Mouse (Mus musculus) MEL (cell line): ENCODE data around the gene Tpx2. TPM values are rescaled to one million over a fixed set of nuclear protein-coding genes. Genes with fewer than 3 reads are reported as not detected.

Experiments
- DNase-seq: peaks from one replicate; pipeline ENCODE4 v3.0.0; 2011; ENCODE audit warnings: low read depth, low spot score
- H3K27ac ChIP-seq: 2 replicates; pipeline ENCODE4 v1.5.1; 2012; ENCODE audit warnings: low read depth, mild to moderate bottlenecking, control low read depth, low read length, moderate library complexity; ENCODE audit not compliant: control insufficient read depth
- H3K27me3 ChIP-seq, 2 experiments: fragments of 150-350 bp in 1 of 2; sonication (generic) in 1 of 2; 2 replicates each; pipeline ENCODE4 v1.6.1; 2012; ENCODE audit warnings: low read length in 2 of 2, mild to moderate bottlenecking in 2 of 2, improper control_type of control experiment in 1 of 2, moderate library complexity in 1 of 2; ENCODE audit not compliant: insufficient read depth in 2 of 2, control insufficient read depth in 1 of 2
- H3K36me3 ChIP-seq, 2 experiments: 2 replicates each; pipeline ENCODE4 v1.6.1; 2012 to 2014; ENCODE audit warnings: low read length in 2 of 2, improper control_type of control experiment in 1 of 2, inconsistent platforms in 1 of 2, mild to moderate bottlenecking in 1 of 2; ENCODE audit not compliant: insufficient read depth in 2 of 2, control insufficient read depth in 1 of 2
- H3K4me1 ChIP-seq, 2 experiments: fragments of 150-350 bp in 1 of 2; sonication (generic) in 1 of 2; 2 replicates each; pipeline ENCODE4 v1.6.1; 2012; ENCODE audit warnings: low read length in 2 of 2, improper control_type of control experiment in 1 of 2, mild to moderate bottlenecking in 1 of 2; ENCODE audit not compliant: insufficient read depth in 2 of 2, control insufficient read depth in 1 of 2
- H3K4me3 ChIP-seq, 2 experiments: fragments of 150-350 bp in 1 of 2; sonication (generic) in 1 of 2; 2 replicates each; pipeline ENCODE4 v1.5.1; 2012; ENCODE audit warnings: low read depth in 2 of 2, low read length in 2 of 2, mild to moderate bottlenecking in 2 of 2, moderate library complexity in 2 of 2, control low read depth in 1 of 2, improper control_type of control experiment in 1 of 2; ENCODE audit not compliant: control insufficient read depth in 1 of 2, insufficient read depth in 1 of 2
- H3K79me2 ChIP-seq: 2 replicates; pipeline ENCODE4 v1.6.1; 2012; ENCODE audit warnings: mild to moderate bottlenecking, low read length, moderate library complexity; ENCODE audit not compliant: control insufficient read depth, poor library complexity, insufficient read depth
- H3K9ac ChIP-seq: 2 replicates; pipeline ENCODE4 v1.6.1; 2012; ENCODE audit warnings: low read depth, mild to moderate bottlenecking, control low read depth, low read length, moderate library complexity; ENCODE audit not compliant: control insufficient read depth, poor library complexity, severe bottlenecking
- H3K9me3 ChIP-seq: fragments of 150-350 bp; sonication (generic); replicated peaks from 2 replicates; pipeline ENCODE4 v1.6.1; 2012; ENCODE audit warnings: mild to moderate bottlenecking, low read length, improper control_type of control experiment, moderate library complexity; ENCODE audit not compliant: insufficient read depth
- BHLHE40 ChIP-seq: IDR thresholded peaks from 2 replicates; pipeline ENCODE4 v1.6.1; 2012; ENCODE audit warnings: low read depth, mild to moderate bottlenecking, inconsistent platforms, low read length, improper control_type of control experiment, borderline replicate concordance
- CHD1 ChIP-seq: IDR thresholded peaks from 2 replicates; pipeline ENCODE4 v1.6.1; 2012; ENCODE audit warnings: low read depth, mild to moderate bottlenecking, inconsistent platforms, low read length, improper control_type of control experiment
- CHD2 ChIP-seq: IDR thresholded peaks from 2 replicates; pipeline ENCODE4 v1.6.1; 2011; ENCODE audit warnings: low read length, improper control_type of control experiment
- ELF1 ChIP-seq: IDR thresholded peaks from 2 replicates; pipeline ENCODE4 v1.6.1; 2014; ENCODE audit warnings: low read depth, mild to moderate bottlenecking, inconsistent platforms, low read length, improper control_type of control experiment, moderate library complexity
- ETS1 ChIP-seq: IDR thresholded peaks from 2 replicates; pipeline ENCODE4 v1.6.1; 2012; ENCODE audit warnings: low read depth, mild to moderate bottlenecking, inconsistent platforms, low read length, improper control_type of control experiment, moderate library complexity
- HCFC1 ChIP-seq: IDR thresholded peaks from 2 replicates; pipeline ENCODE4 v1.6.1; 2012; ENCODE audit warnings: low read depth, mild to moderate bottlenecking, inconsistent platforms, low read length, improper control_type of control experiment, moderate library complexity
- MAZ ChIP-seq: IDR thresholded peaks from 2 replicates; pipeline ENCODE4 v1.6.1; 2012; ENCODE audit warnings: low read depth, mild to moderate bottlenecking, inconsistent platforms, low read length, improper control_type of control experiment
- MEF2A ChIP-seq: IDR thresholded peaks from 2 replicates; pipeline ENCODE4 v1.6.1; 2014; ENCODE audit warnings: low read depth, mild to moderate bottlenecking, inconsistent platforms, low read length, improper control_type of control experiment; ENCODE audit not compliant: poor library complexity, insufficient replicate concordance, severe bottlenecking; ENCODE audit errors: extremely low read depth
- MXI1 ChIP-seq: IDR thresholded peaks from 2 replicates; pipeline ENCODE4 v1.6.1; 2011; ENCODE audit warnings: mild to moderate bottlenecking, low read depth, low read length, improper control_type of control experiment
- SIN3A ChIP-seq: IDR thresholded peaks from 2 replicates; pipeline ENCODE4 v1.6.1; 2012; ENCODE audit warnings: low read length, improper control_type of control experiment, inconsistent platforms
- TAL1 ChIP-seq: IDR thresholded peaks from 2 replicates; pipeline ENCODE4 v1.6.1; 2012; ENCODE audit warnings: mild to moderate bottlenecking, inconsistent platforms, low read length, moderate library complexity, mixed read lengths
- TCF12 ChIP-seq: IDR thresholded peaks from 2 replicates; pipeline ENCODE4 v1.6.1; 2014; ENCODE audit warnings: low read depth, mild to moderate bottlenecking, inconsistent platforms, low read length, improper control_type of control experiment, moderate library complexity
- UBTF ChIP-seq: IDR thresholded peaks from 2 replicates; pipeline ENCODE4 v1.6.1; 2012; ENCODE audit warnings: low read depth, mild to moderate bottlenecking, inconsistent platforms, low read length, improper control_type of control experiment, moderate library complexity, borderline replicate concordance; ENCODE audit not compliant: insufficient read depth
- USF2 ChIP-seq, 2 experiments: IDR thresholded peaks; 2 replicates each; pipeline ENCODE4 v1.6.1; 2011 to 2012; ENCODE audit warnings: improper control_type of control experiment in 2 of 2, low read length in 2 of 2, borderline replicate concordance in 1 of 2, inconsistent platforms in 1 of 2, low read depth in 1 of 2, mild to moderate bottlenecking in 1 of 2; ENCODE audit not compliant: insufficient read depth in 1 of 2
- ZC3H11A ChIP-seq: IDR thresholded peaks from 2 replicates; pipeline ENCODE4 v1.6.1; 2012; ENCODE audit warnings: low read depth, mild to moderate bottlenecking, inconsistent platforms, low read length, improper control_type of control experiment
- ZMIZ1 ChIP-seq: IDR thresholded peaks from 2 replicates; pipeline ENCODE4 v1.6.1; 2012; ENCODE audit warnings: low read depth, mild to moderate bottlenecking, inconsistent platforms, low read length, improper control_type of control experiment, moderate library complexity
- ZNF384 ChIP-seq: IDR thresholded peaks from 2 replicates; pipeline ENCODE4 v1.6.1; 2012; ENCODE audit warnings: low read depth, mild to moderate bottlenecking, inconsistent platforms, low read length, improper control_type of control experiment
- polyA plus RNA-seq, 2 experiments: library from polyadenylated mRNA; stranded (reverse) in 1 of 2; unstranded in 1 of 2; fragments of >175 nt in 1 of 2; fragments of >200 nt in 1 of 2; gene quantifications; 2 replicates each; pipeline versions ENCODE4 v1.2.1 to v1.2.4; 2012; ENCODE audit warnings: low replicate concordance in 2 of 2, low read depth in 1 of 2; ENCODE audit not compliant: insufficient read length in 2 of 2, insufficient read depth in 1 of 2, missing spikeins in 1 of 2
- total RNA-seq: library from RNA; depleted of rRNA; stranded (reverse); fragments of 300-350 nt; gene quantifications from 2 replicates; pipeline ENCODE4 v1.2.3, GENCODE M21; 2012

The Tpx2 gene
- total and polyA plus RNA-seq, 3 experiments = 59.3 to 131 TPM; not detected in 1

DNA sequence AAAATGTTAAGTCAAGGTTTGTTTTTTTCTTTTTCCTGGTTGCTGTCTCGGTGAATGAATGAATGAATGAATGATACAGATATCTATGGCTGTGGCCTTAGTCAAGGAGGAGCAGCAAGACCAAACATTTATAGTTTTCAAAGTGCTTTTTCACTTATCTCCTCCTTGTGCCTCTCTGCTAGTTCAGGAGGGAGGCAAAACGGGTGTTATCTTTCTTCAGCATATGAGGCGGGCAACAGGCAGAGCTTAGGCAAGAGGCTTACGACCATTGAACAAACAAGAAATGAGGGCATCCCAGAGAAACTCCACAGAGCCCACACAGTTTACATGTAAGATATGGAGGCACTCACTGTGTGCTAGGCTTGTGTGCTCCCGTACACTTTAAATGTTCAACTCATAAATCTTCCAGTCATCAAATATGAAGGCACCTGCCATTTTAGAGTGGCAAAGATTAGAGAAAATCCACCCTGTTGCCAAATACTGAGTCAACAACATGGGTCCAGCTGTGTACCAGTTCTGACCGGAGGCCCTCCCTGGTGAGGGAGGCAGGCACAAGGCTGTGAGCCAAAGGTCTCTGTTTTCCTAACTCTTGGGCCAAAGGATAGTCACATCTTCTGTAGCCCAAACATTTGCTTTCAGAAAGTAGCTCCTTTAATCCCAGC, 33.4 kb upstream of the Tpx2 start (continued):
- TF ChIP-seq MEF2A (no peak), MXI1 (0 out of 2 replicates have a peak, but pooled peaks have one; percentile 34), SIN3A (peak; percentile 80), CHD1 (no peak), MAZ (peak; percentile 59; the same call in 1 of the 2 replicates), ZMIZ1 (no peak), ZNF384 (no peak), TAL1 (peak; percentile 95), BHLHE40 (peak; percentile 48; the same call in 1 of the 2 replicates), ELF1 (no peak), ZC3H11A (no peak), HCFC1 (peak; percentile 25; the same call in 1 of the 2 replicates), UBTF (no peak), TCF12 (peak; percentile 94)

DNA sequence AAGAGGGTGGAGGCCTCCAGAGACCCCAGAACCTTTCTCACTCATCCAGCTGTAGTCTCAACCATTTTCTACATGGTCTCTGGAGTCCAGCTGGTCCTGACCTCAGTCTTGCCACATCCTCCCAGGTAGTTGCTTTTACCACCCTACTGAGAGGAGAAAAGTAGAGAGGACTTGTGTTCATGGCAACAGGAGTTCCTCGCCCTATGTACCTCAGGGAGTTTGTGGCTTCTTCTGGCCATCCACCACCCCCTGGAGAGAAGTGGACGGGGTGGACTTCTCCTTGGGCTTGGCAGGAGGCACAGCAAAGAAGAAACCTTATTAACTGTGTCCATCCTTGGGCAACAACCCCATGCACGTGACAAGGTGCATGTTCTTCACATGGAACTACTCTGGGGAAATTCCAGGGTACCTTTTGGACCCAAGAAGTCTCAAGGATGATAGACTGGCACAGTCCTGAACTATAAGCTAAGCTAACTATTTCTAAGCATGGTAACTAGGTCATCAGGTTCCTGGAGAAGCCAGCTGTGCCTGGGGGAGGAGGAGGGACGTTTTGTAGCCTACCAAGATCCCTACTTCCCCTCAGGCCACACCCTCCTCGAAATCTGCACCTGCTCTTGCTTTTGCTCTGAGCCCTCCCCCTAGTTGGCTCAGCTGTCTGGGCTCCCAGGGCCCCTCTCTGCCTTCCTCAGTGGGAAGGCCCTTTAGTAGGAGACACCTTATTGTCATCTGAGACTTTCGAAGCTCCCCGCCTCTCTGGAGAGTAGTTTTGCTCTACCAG, 31.7 kb upstream of the Tpx2 start:
- Histone ChIP-seq H3K4me1 (peaks cover 24 to 58% of the 10 kb centered on the region in 2 experiments), H3K27me3 (no peaks in the 10 kb centered on the region), H3K27ac (no peak overlapping the region), H3K36me3 (peaks cover 0 to 48% of the 10 kb centered on the region in 2 experiments; a peak in 2 of 4 replicates), H3K4me3 (no peak overlapping the region), H3K9ac (no peak overlapping the region), H3K9me3 (no peaks in the 10 kb centered on the region), H3K79me2 (no peaks in the 10 kb centered on the region)
- no peak for TF ChIP-seq USF2 (IDR thresholded peaks at IDR 0.05; ENCODE audit: borderline replicate concordance in 1 of 2, insufficient read depth in 1 of 2, low read depth in 1 of 2, low read length in 2 of 2)
- no peak for TF ChIP-seq CHD2
- TF ChIP-seq ETS1 = peak; percentile 15; the same call in 1 of the 2 replicates
- TF ChIP-seq MEF2A = no peak
- TF ChIP-seq TCF12 = peak; percentile 40
- peak; percentile 36 for DNase-seq
